Mouse (Mus musculus) hindbrain, postnatal 0 days (tissue): ENCODE results near the gene Ccnd2. TPM values are rescaled to one million over a fixed set of nuclear protein-coding genes. Genes with fewer than 3 reads are reported as not detected.

ENCODE experiments used
- ATAC-seq: fragments of 200-750 bp; cut with Nextera tagmentation; 2 replicates; pipeline ENCODE4 v1.8.0; 2017; ENCODE audit warnings: mild to moderate bottlenecking, moderate TSS enrichment, moderate library complexity
- DNase-seq: peaks from one replicate; pipeline ENCODE4 v3.0.0-alpha.2; 2015; ENCODE audit warnings: low spot score
- H3K27ac ChIP-seq: fragments of 300-500 bp; sonication (generic); 2 replicates; pipeline ENCODE4 v1.5.1; 2014; ENCODE audit warnings: mild to moderate bottlenecking
- H3K27me3 ChIP-seq: fragments of 300-500 bp; sonication (generic); 2 replicates; pipeline ENCODE4 v1.6.1; 2014; ENCODE audit warnings: low read length, mixed read lengths; ENCODE audit not compliant: insufficient read depth
- H3K36me3 ChIP-seq: fragments of 300-500 bp; sonication (generic); 2 replicates; pipeline ENCODE4 v1.6.1; 2014; ENCODE audit warnings: low read length, mixed read lengths; ENCODE audit not compliant: insufficient read depth
- H3K4me1 ChIP-seq: fragments of 300-500 bp; sonication (generic); 2 replicates; pipeline ENCODE4 v1.6.1; 2014; ENCODE audit warnings: antibody characterized with exemption, low read length, mixed read lengths; ENCODE audit not compliant: insufficient read depth
- H3K4me2 ChIP-seq: fragments of 300-500 bp; sonication (generic); 2 replicates; pipeline ENCODE4 v1.6.1; 2014; ENCODE audit warnings: low read depth, mild to moderate bottlenecking, low read length, moderate library complexity, mixed read lengths
- H3K4me3 ChIP-seq: fragments of 300-500 bp; sonication (generic); 2 replicates; pipeline ENCODE4 v1.5.1; 2014; ENCODE audit warnings: low read length
- H3K9ac ChIP-seq: fragments of 300-500 bp; sonication (generic); replicated peaks from 2 replicates; pipeline ENCODE4 v1.6.1; 2014; ENCODE audit warnings: mild to moderate bottlenecking, low read length, moderate library complexity, mixed read lengths
- H3K9me3 ChIP-seq: fragments of 300-500 bp; sonication (generic); 2 replicates; pipeline ENCODE4 v1.6.1; 2016; ENCODE audit warnings: low read length, mixed read lengths
- CTCF ChIP-seq: IDR thresholded peaks from 2 replicates; pipeline ENCODE4 v1.5.1; 2016; ENCODE audit warnings: antibody characterized with exemption, control low read depth, low read depth
- WGBS: fragments of 180-500 bp; shearing (Covaris S2); extraction: QIAGEN DNeasy Blood & Tissue Kit; methylation state at CpG from one replicate; pipeline ENCODE4 v1.1.7; 2014; 5-methylcytosine and 5-hydroxymethylcytosine counted together
- polyA plus RNA-seq: library from polyadenylated mRNA; unstranded; fragments of >200 nt; fragmentation: Nextera tagmentation; extraction: Ambion mirVana; gene quantifications from 2 replicates; pipeline ENCODE4 v1.2.1, GENCODE M21; 2015
- total RNA-seq: library from RNA; depleted of rRNA; stranded (reverse); fragments of >200 nt; gene quantifications from 2 replicates; pipeline ENCODE4 v1.2.3, GENCODE M21; 2014

The Ccnd2 gene
- total and polyA plus RNA-seq, 2 experiments from 2014 or later, result 27.1 to 229 TPM

GRCm38 (mm10) chr6:127109402-127109930 lies 42.5 kb downstream of the Ccnd2 start, which contains the start of gene Tigar:
Gene Tigar (minus strand): TSS chr6:127109557.
- H3K4me1 ChIP-seq, result peaks cover 7% of the 10 kb centered on the region; the same call in 1 of the 2 replicates

GRCm38 (mm10) chr6:127108368-127109060 lies 43.5 kb downstream of the Ccnd2 start:
- Histone ChIP-seq H3K4me3 (peak overlapping the region; percentile 64), H3K36me3 (no peaks in the 10 kb centered on the region), H3K27ac (no peak overlapping the region; the same call in 1 of the 2 replicates), H3K27me3 (no peaks in the 10 kb centered on the region), H3K4me2 (peak overlapping the region; percentile 90), H3K9me3 (no peaks in the 10 kb centered on the region), H3K9ac (peak overlapping the region; percentile 55), H3K4me1 (peaks cover 7% of the 10 kb centered on the region; the same call in 1 of the 2 replicates)
- 35% methylated on average over 20 of the region's 20 CpGs for WGBS
- no peak for ATAC-seq
- DNase-seq, result no peak
- TF ChIP-seq CTCF, result no peak

More at GRCm38 (mm10) chr6:127109402-127109930, 42.5 kb downstream of the Ccnd2 start, which contains the start of gene Tigar:
- WGBS, result 1% methylated on average over 37 of the region's 37 CpGs
- H3K9me3 ChIP-seq, result no peaks in the 10 kb centered on the region
- ATAC-seq (peak; percentile 99), DNase-seq (peak; percentile 97)
- H3K36me3 ChIP-seq, result no peaks in the 10 kb centered on the region
- H3K27ac ChIP-seq, result no peak within 1 kb of the TSS; the same call in 1 of the 2 replicates
- peak within 1 kb of the TSS; percentile 90 for H3K4me2 ChIP-seq
- peak within 1 kb of the TSS; percentile 64 for H3K4me3 ChIP-seq
- H3K9ac ChIP-seq, result peak within 1 kb of the TSS; percentile 55
- no peaks in the 10 kb centered on the region for H3K27me3 ChIP-seq
- TF ChIP-seq CTCF, result peak; percentile 37; the same call in 1 of the 2 replicates

GRCm38 (mm10) chr6:127107413-127107812 lies 44.6 kb downstream of the Ccnd2 start:
- DNase-seq (no peak), ATAC-seq (no peak)
- Histone ChIP-seq H3K4me1 (peaks cover 7% of the 10 kb centered on the region; the same call in 1 of the 2 replicates), H3K27me3 (no peaks in the 10 kb centered on the region), H3K36me3 (no peaks in the 10 kb centered on the region), H3K27ac (no peak overlapping the region), H3K9me3 (no peaks in the 10 kb centered on the region), H3K4me3 (no peak overlapping the region), H3K4me2 (no peak overlapping the region), H3K9ac (no peak overlapping the region)
- no peak for TF ChIP-seq CTCF

- H3K9ac ChIP-seq, result no peak overlapping the region
- no peak overlapping the region for H3K4me3 ChIP-seq
- DNase-seq (no peak), ATAC-seq (no peak)
- H3K4me2 ChIP-seq, result no peak overlapping the region
- 40% methylated on average over 5 of the region's 5 CpGs for WGBS
- no peaks in the 10 kb centered on the region for H3K27me3 ChIP-seq
- no peak for TF ChIP-seq CTCF
- peaks cover 7% of the 10 kb centered on the region; the same call in 1 of the 2 replicates for H3K4me1 ChIP-seq
- no peaks in the 10 kb centered on the region for H3K36me3 ChIP-seq
- H3K9me3 ChIP-seq, result no peaks in the 10 kb centered on the region
- no peak overlapping the region for H3K27ac ChIP-seq
Observed at GRCm38 (mm10) chr6:127106726-127107125, 45.3 kb downstream of the Ccnd2 start.

GRCm38 (mm10) chr6:127106189-127106588 lies 45.8 kb downstream of the Ccnd2 start:
- no peak for ATAC-seq
- no peak for TF ChIP-seq CTCF

GRCm38 (mm10) chr6:127105107-127105506 lies 46.9 kb downstream of the Ccnd2 start:
- H3K4me3 ChIP-seq, result no peak overlapping the region
- peak; percentile 76 for TF ChIP-seq CTCF
- ATAC-seq (no peak), DNase-seq (peak; percentile 63)
- H3K9me3 ChIP-seq, result no peaks in the 10 kb centered on the region
- H3K36me3 ChIP-seq, result peaks cover 8% of the 10 kb centered on the region; the same call in 1 of the 2 replicates
- no peaks in the 10 kb centered on the region for H3K27me3 ChIP-seq
- WGBS, result 65% methylated on average over 6 of the region's 6 CpGs
- H3K4me2 ChIP-seq, result no peak overlapping the region
- H3K4me1 ChIP-seq, result peaks cover 7% of the 10 kb centered on the region; the same call in 1 of the 2 replicates
- no peak overlapping the region for H3K27ac ChIP-seq
- H3K9ac ChIP-seq, result no peak overlapping the region

More at GRCm38 (mm10) chr6:127106189-127106588, 45.8 kb downstream of the Ccnd2 start:
- Histone ChIP-seq H3K9me3 (no peaks in the 10 kb centered on the region), H3K4me2 (no peak overlapping the region), H3K4me1 (peaks cover 7% of the 10 kb centered on the region; the same call in 1 of the 2 replicates), H3K9ac (no peak overlapping the region), H3K36me3 (0 out of 2 replicates have a peak, but pooled peaks cover under 1% of the 10 kb centered on the region), H3K27ac (no peak overlapping the region), H3K27me3 (no peaks in the 10 kb centered on the region), H3K4me3 (no peak overlapping the region)
- 87% methylated on average over 5 of the region's 5 CpGs for WGBS
- no peak for DNase-seq
